Mouse (Mus musculus): ENCODE measurements at regions not wholly inside any gene's neighbourhood (a gene's known extent, or its start where the extent isn't known, plus 50 kb on each side); places are given as distances from the start of the nearest gene placed in this dataset.

GRCm38 (mm10) chr8:87311282-87311681 is 161.1 kb downstream of the Cbln1 start:
- no peak overlapping the region for H3K4me3 ChIP-seq (ENCODE audit: control insufficient read depth in 1 of 2, insufficient read depth in 1 of 2, low read depth in 2 of 2, low read length in 2 of 2)
- no peaks in the 10 kb centered on the region for H3K9me3 ChIP-seq (replicated peaks; ENCODE audit: insufficient read depth, low read length)
- H3K9ac ChIP-seq (ENCODE audit: control insufficient read depth, low read depth, low read length, poor library complexity, severe bottlenecking) = no peak overlapping the region
- no peaks in the 10 kb centered on the region for H3K79me2 ChIP-seq (ENCODE audit: control insufficient read depth, insufficient read depth, low read length, poor library complexity)
- no peaks in the 10 kb centered on the region for H3K4me1 ChIP-seq (ENCODE audit: control insufficient read depth in 1 of 2, insufficient read depth in 2 of 2, low read length in 2 of 2)
- H3K36me3 ChIP-seq (ENCODE audit: control insufficient read depth in 1 of 2, insufficient read depth in 2 of 2, low read length in 2 of 2) = no peaks in the 10 kb centered on the region
- no peak for TF ChIP-seq ZKSCAN1 (IDR thresholded peaks at IDR 0.05; ENCODE audit: low read depth, low read length)
- no peak for TF ChIP-seq RCOR1 (IDR thresholded peaks at IDR 0.05; ENCODE audit: low read depth, low read length)
- TF ChIP-seq ZC3H11A (IDR thresholded peaks at IDR 0.05; ENCODE audit: low read depth, low read length) = no peak
- no peak for TF ChIP-seq POLR2A (IDR thresholded peaks at IDR 0.05; ENCODE audit: control insufficient read depth in 1 of 2, insufficient read depth in 1 of 2, low read depth in 1 of 2, low read length in 2 of 2, poor library complexity in 1 of 2)
- TF ChIP-seq TBP (IDR thresholded peaks at IDR 0.05; ENCODE audit: low read depth, low read length) = no peak
- TF ChIP-seq MAX (IDR thresholded peaks at IDR 0.05; ENCODE audit: low read length) = no peak
- no peak for TF ChIP-seq MEF2A (IDR thresholded peaks at IDR 0.05; ENCODE audit: extremely low read depth, insufficient replicate concordance, low read depth, low read length, poor library complexity, severe bottlenecking)
- TF ChIP-seq CTCF (IDR thresholded peaks at IDR 0.05 in 2 of 3, conservative IDR thresholded peaks at IDR 0.05 in 1 of 3; ENCODE audit: control insufficient read depth in 1 of 3, insufficient read depth in 1 of 3, low read depth in 2 of 3, low read length in 3 of 3, poor library complexity in 1 of 3, severe bottlenecking in 1 of 3) = no peak
- no peak for TF ChIP-seq TAL1 (IDR thresholded peaks at IDR 0.05; ENCODE audit: low read length)
- TF ChIP-seq CHD1 (IDR thresholded peaks at IDR 0.05; ENCODE audit: low read depth, low read length) = no peak
- no peak for TF ChIP-seq MAZ (IDR thresholded peaks at IDR 0.05; ENCODE audit: low read depth, low read length)
- TF ChIP-seq JUND (IDR thresholded peaks at IDR 0.05; ENCODE audit: low read depth, low read length) = no peak
- no peak for TF ChIP-seq GABPA (IDR thresholded peaks at IDR 0.05; ENCODE audit: low read depth, low read length)
- TF ChIP-seq KAT2A (conservative IDR thresholded peaks at IDR 0.05; ENCODE audit: low read depth, low read length) = no peak
- TF ChIP-seq HCFC1 (IDR thresholded peaks at IDR 0.05; ENCODE audit: low read depth, low read length) = no peak
- no peak for TF ChIP-seq ELF1 (IDR thresholded peaks at IDR 0.05; ENCODE audit: low read depth, low read length)
- no peak for TF ChIP-seq USF1 (IDR thresholded peaks at IDR 0.05; ENCODE audit: low read depth, low read length)
- H3K27me3 ChIP-seq (ENCODE audit: control insufficient read depth in 1 of 2, insufficient read depth in 2 of 2, low read length in 2 of 2) = no peaks in the 10 kb centered on the region
- no peak overlapping the region for H3K27ac ChIP-seq (ENCODE audit: control insufficient read depth, low read depth, low read length)
- no peak for DNase-seq (ENCODE audit: low read depth, low spot score)

GRCm38 (mm10) chr8:87308311-87308710 is 164.1 kb downstream of the Cbln1 start:
- TF ChIP-seq POLR2AphosphoS5 (IDR thresholded peaks at IDR 0.05; ENCODE audit: borderline replicate concordance, low read depth, low read length) = no peak
- no peaks in the 10 kb centered on the region for H3K36me3 ChIP-seq (ENCODE audit: control insufficient read depth in 1 of 2, insufficient read depth in 2 of 2, low read length in 2 of 2)
- H3K79me2 ChIP-seq (ENCODE audit: control insufficient read depth, insufficient read depth, low read length, poor library complexity) = no peaks in the 10 kb centered on the region
- no peak for DNase-seq (ENCODE audit: low read depth, low spot score)
- H3K4me1 ChIP-seq (ENCODE audit: control insufficient read depth in 1 of 2, insufficient read depth in 2 of 2, low read length in 2 of 2) = no peaks in the 10 kb centered on the region
- H3K9me3 ChIP-seq (replicated peaks; ENCODE audit: insufficient read depth, low read length) = no peaks in the 10 kb centered on the region
- H3K9ac ChIP-seq (ENCODE audit: control insufficient read depth, low read depth, low read length, poor library complexity, severe bottlenecking) = no peak overlapping the region
- H3K27ac ChIP-seq (ENCODE audit: control insufficient read depth, low read depth, low read length) = no peak overlapping the region
- no peak overlapping the region for H3K4me3 ChIP-seq (ENCODE audit: control insufficient read depth in 1 of 2, insufficient read depth in 1 of 2, low read depth in 2 of 2, low read length in 2 of 2)
- H3K27me3 ChIP-seq (ENCODE audit: control insufficient read depth in 1 of 2, insufficient read depth in 2 of 2, low read length in 2 of 2) = no peaks in the 10 kb centered on the region
